Mouse (Mus musculus): ENCODE measurements around the gene Mtmr1. TPM values are rescaled to one million over a fixed set of nuclear protein-coding genes. Genes with fewer than 3 reads are reported as not detected.

Gene Mtmr1
- polyA plus RNA-seq, 1 experiment from 2014 or later: 13.6 TPM

- no peaks in the 10 kb centered on the region for H3K27me3 ChIP-seq (ENCODE audit: control insufficient read depth, insufficient read depth, low read length)
- H3K4me1 ChIP-seq (ENCODE audit: control insufficient read depth, insufficient read depth, low read length): no peaks in the 10 kb centered on the region
- no peak overlapping the region for H3K4me3 ChIP-seq (ENCODE audit: low read length)
- H3K27ac ChIP-seq (ENCODE audit: low read length): no peak overlapping the region
- H3K9ac ChIP-seq (ENCODE audit: low read length): no peak overlapping the region
- WGBS: 31% methylated on average over 5 of the region's 5 CpGs
- ATAC-seq (replicated peaks; ENCODE audit: extremely low read depth, insufficient read depth, low FRiP score): no peak
- no peaks in the 10 kb centered on the region for H3K36me3 ChIP-seq (ENCODE audit: control insufficient read depth, insufficient read depth)
- H3K9me3 ChIP-seq (replicated peaks; ENCODE audit: control insufficient read depth, low read length): no peaks in the 10 kb centered on the region
- H3K4me2 ChIP-seq (ENCODE audit: low read depth, low read length): no peak overlapping the region
These were observed 17.0 kb downstream of the Mtmr1 start for GRCm38 (mm10) chrX:71381571-71381970.

GRCm38 (mm10) chrX:71396326-71396725 is 31.8 kb downstream of the Mtmr1 start:
- WGBS: 75% methylated on average over 4 of the region's 4 CpGs
- Histone ChIP-seq H3K9ac (ENCODE audit: low read length) (no peak overlapping the region), H3K4me3 (ENCODE audit: low read length) (no peak overlapping the region), H3K27me3 (ENCODE audit: control insufficient read depth, insufficient read depth, low read length) (no peaks in the 10 kb centered on the region), H3K4me2 (ENCODE audit: low read depth, low read length) (no peak overlapping the region), H3K9me3 (replicated peaks; ENCODE audit: control insufficient read depth, low read length) (no peaks in the 10 kb centered on the region), H3K4me1 (ENCODE audit: control insufficient read depth, insufficient read depth, low read length) (no peaks in the 10 kb centered on the region), H3K36me3 (ENCODE audit: control insufficient read depth, insufficient read depth) (0 out of 2 replicates have a peak, but pooled peaks cover 3% of the 10 kb centered on the region), H3K27ac (ENCODE audit: low read length) (no peak overlapping the region)
- no peak for ATAC-seq (replicated peaks; ENCODE audit: extremely low read depth, insufficient read depth, low FRiP score)

- Histone ChIP-seq H3K27me3 (ENCODE audit: control insufficient read depth, insufficient read depth, low read length) (no peaks in the 10 kb centered on the region), H3K9ac (ENCODE audit: low read length) (no peak overlapping the region), H3K4me2 (ENCODE audit: low read depth, low read length) (no peak overlapping the region), H3K4me3 (ENCODE audit: low read length) (no peak overlapping the region), H3K36me3 (ENCODE audit: control insufficient read depth, insufficient read depth) (peaks cover 8% of the 10 kb centered on the region), H3K9me3 (replicated peaks; ENCODE audit: control insufficient read depth, low read length) (no peaks in the 10 kb centered on the region), H3K27ac (ENCODE audit: low read length) (no peak overlapping the region), H3K4me1 (ENCODE audit: control insufficient read depth, insufficient read depth, low read length) (no peaks in the 10 kb centered on the region)
- no peak for ATAC-seq (replicated peaks; ENCODE audit: extremely low read depth, insufficient read depth, low FRiP score)
These were observed 41.7 kb downstream of the Mtmr1 start for GRCm38 (mm10) chrX:71406290-71406689.

GRCm38 (mm10) chrX:71408386-71408785 is 43.8 kb downstream of the Mtmr1 start:
- Histone ChIP-seq H3K9ac (ENCODE audit: low read length) (no peak overlapping the region), H3K4me1 (ENCODE audit: control insufficient read depth, insufficient read depth, low read length) (no peaks in the 10 kb centered on the region), H3K4me3 (ENCODE audit: low read length) (no peak overlapping the region), H3K9me3 (replicated peaks; ENCODE audit: control insufficient read depth, low read length) (no peaks in the 10 kb centered on the region), H3K36me3 (ENCODE audit: control insufficient read depth, insufficient read depth) (peaks cover 5% of the 10 kb centered on the region), H3K4me2 (ENCODE audit: low read depth, low read length) (no peak overlapping the region), H3K27me3 (ENCODE audit: control insufficient read depth, insufficient read depth, low read length) (no peaks in the 10 kb centered on the region), H3K27ac (ENCODE audit: low read length) (no peak overlapping the region)
- 69% methylated on average over 1 of the region's 1 CpGs for WGBS
- no peak for ATAC-seq (replicated peaks; ENCODE audit: extremely low read depth, insufficient read depth, low FRiP score)

GRCm38 (mm10) chrX:71412776-71413175 is 48.2 kb downstream of the Mtmr1 start:
- Histone ChIP-seq H3K4me1 (ENCODE audit: control insufficient read depth, insufficient read depth, low read length) (no peaks in the 10 kb centered on the region), H3K9me3 (replicated peaks; ENCODE audit: control insufficient read depth, low read length) (no peaks in the 10 kb centered on the region), H3K4me2 (ENCODE audit: low read depth, low read length) (no peak overlapping the region), H3K4me3 (ENCODE audit: low read length) (no peak overlapping the region), H3K27ac (ENCODE audit: low read length) (no peak overlapping the region), H3K9ac (ENCODE audit: low read length) (no peak overlapping the region), H3K36me3 (ENCODE audit: control insufficient read depth, insufficient read depth) (peaks cover 7% of the 10 kb centered on the region), H3K27me3 (ENCODE audit: control insufficient read depth, insufficient read depth, low read length) (no peaks in the 10 kb centered on the region)
- no peak for ATAC-seq (replicated peaks; ENCODE audit: extremely low read depth, insufficient read depth, low FRiP score)
- WGBS: 75% methylated on average over 3 of the region's 3 CpGs

GRCm38 (mm10) chrX:71413616-71414015 is 49.1 kb downstream of the Mtmr1 start:
- 75% methylated on average over 4 of the region's 4 CpGs for WGBS

GRCm38 (mm10) chrX:71424852-71425251 is 60.3 kb downstream of the Mtmr1 start:
- Histone ChIP-seq H3K4me1 (ENCODE audit: control insufficient read depth, insufficient read depth, low read length) (no peaks in the 10 kb centered on the region), H3K9ac (ENCODE audit: low read length) (no peak overlapping the region), H3K4me2 (ENCODE audit: low read depth, low read length) (no peak overlapping the region), H3K4me3 (ENCODE audit: low read length) (no peak overlapping the region), H3K36me3 (ENCODE audit: control insufficient read depth, insufficient read depth) (no peaks in the 10 kb centered on the region), H3K27ac (ENCODE audit: low read length) (no peak overlapping the region), H3K27me3 (ENCODE audit: control insufficient read depth, insufficient read depth, low read length) (no peaks in the 10 kb centered on the region), H3K9me3 (replicated peaks; ENCODE audit: control insufficient read depth, low read length) (no peaks in the 10 kb centered on the region)
- WGBS: 63% methylated on average over 1 of the region's 1 CpGs
- ATAC-seq (replicated peaks; ENCODE audit: extremely low read depth, insufficient read depth, low FRiP score): no peak

More at GRCm38 (mm10) chrX:71413616-71414015, 49.1 kb downstream of the Mtmr1 start:
- Histone ChIP-seq H3K27ac (ENCODE audit: low read length) (no peak overlapping the region), H3K4me1 (ENCODE audit: control insufficient read depth, insufficient read depth, low read length) (no peaks in the 10 kb centered on the region), H3K27me3 (ENCODE audit: control insufficient read depth, insufficient read depth, low read length) (no peaks in the 10 kb centered on the region), H3K9me3 (replicated peaks; ENCODE audit: control insufficient read depth, low read length) (no peaks in the 10 kb centered on the region), H3K9ac (ENCODE audit: low read length) (no peak overlapping the region), H3K4me3 (ENCODE audit: low read length) (no peak overlapping the region), H3K36me3 (ENCODE audit: control insufficient read depth, insufficient read depth) (peaks cover 4% of the 10 kb centered on the region), H3K4me2 (ENCODE audit: low read depth, low read length) (no peak overlapping the region)
- ATAC-seq (replicated peaks; ENCODE audit: extremely low read depth, insufficient read depth, low FRiP score): no peak

GRCm38 (mm10) chrX:71425746-71426519 is 61.4 kb downstream of the Mtmr1 start:
- Histone ChIP-seq H3K27ac (ENCODE audit: low read length) (no peak overlapping the region), H3K4me1 (ENCODE audit: control insufficient read depth, insufficient read depth, low read length) (no peaks in the 10 kb centered on the region), H3K9me3 (replicated peaks; ENCODE audit: control insufficient read depth, low read length) (no peaks in the 10 kb centered on the region), H3K27me3 (ENCODE audit: control insufficient read depth, insufficient read depth, low read length) (no peaks in the 10 kb centered on the region), H3K4me3 (ENCODE audit: low read length) (no peak overlapping the region), H3K36me3 (ENCODE audit: control insufficient read depth, insufficient read depth) (no peaks in the 10 kb centered on the region), H3K4me2 (ENCODE audit: low read depth, low read length) (no peak overlapping the region), H3K9ac (ENCODE audit: low read length) (no peak overlapping the region)
- WGBS: 45% methylated on average over 9 of the region's 9 CpGs
- 0 out of 2 replicates have a peak, but pooled peaks have one; percentile 23 for ATAC-seq (replicated peaks; ENCODE audit: extremely low read depth, insufficient read depth, low FRiP score)

- ATAC-seq (replicated peaks; ENCODE audit: extremely low read depth, insufficient read depth, low FRiP score): no peak
- Histone ChIP-seq H3K9me3 (replicated peaks; ENCODE audit: control insufficient read depth, low read length) (no peaks in the 10 kb centered on the region), H3K9ac (ENCODE audit: low read length) (no peak overlapping the region), H3K4me1 (ENCODE audit: control insufficient read depth, insufficient read depth, low read length) (no peaks in the 10 kb centered on the region), H3K27ac (ENCODE audit: low read length) (no peak overlapping the region), H3K4me2 (ENCODE audit: low read depth, low read length) (no peak overlapping the region), H3K36me3 (ENCODE audit: control insufficient read depth, insufficient read depth) (no peaks in the 10 kb centered on the region), H3K4me3 (ENCODE audit: low read length) (no peak overlapping the region), H3K27me3 (ENCODE audit: control insufficient read depth, insufficient read depth, low read length) (no peaks in the 10 kb centered on the region)
These were observed 62.9 kb downstream of the Mtmr1 start for GRCm38 (mm10) chrX:71427491-71427890.
